Mouse (Mus musculus) olfactory bulb, adult 2 months (tissue): ENCODE results near the gene Gpd1.

Source experiments
- CTCF ChIP-seq: fragments of 200-500 bp; IDR thresholded peaks from 2 replicates; pipeline ENCODE4 v1.5.1; 2012; ENCODE audit warnings: low read depth, mild to moderate bottlenecking, low read length, moderate library complexity; ENCODE audit not compliant: insufficient read depth
- POLR2A ChIP-seq: fragments of 200-500 bp; IDR thresholded peaks from 2 replicates; pipeline ENCODE4 v1.6.1; 2012; ENCODE audit warnings: mild to moderate bottlenecking, low read depth, low read length, moderate library complexity; ENCODE audit not compliant: insufficient read depth

DNA sequence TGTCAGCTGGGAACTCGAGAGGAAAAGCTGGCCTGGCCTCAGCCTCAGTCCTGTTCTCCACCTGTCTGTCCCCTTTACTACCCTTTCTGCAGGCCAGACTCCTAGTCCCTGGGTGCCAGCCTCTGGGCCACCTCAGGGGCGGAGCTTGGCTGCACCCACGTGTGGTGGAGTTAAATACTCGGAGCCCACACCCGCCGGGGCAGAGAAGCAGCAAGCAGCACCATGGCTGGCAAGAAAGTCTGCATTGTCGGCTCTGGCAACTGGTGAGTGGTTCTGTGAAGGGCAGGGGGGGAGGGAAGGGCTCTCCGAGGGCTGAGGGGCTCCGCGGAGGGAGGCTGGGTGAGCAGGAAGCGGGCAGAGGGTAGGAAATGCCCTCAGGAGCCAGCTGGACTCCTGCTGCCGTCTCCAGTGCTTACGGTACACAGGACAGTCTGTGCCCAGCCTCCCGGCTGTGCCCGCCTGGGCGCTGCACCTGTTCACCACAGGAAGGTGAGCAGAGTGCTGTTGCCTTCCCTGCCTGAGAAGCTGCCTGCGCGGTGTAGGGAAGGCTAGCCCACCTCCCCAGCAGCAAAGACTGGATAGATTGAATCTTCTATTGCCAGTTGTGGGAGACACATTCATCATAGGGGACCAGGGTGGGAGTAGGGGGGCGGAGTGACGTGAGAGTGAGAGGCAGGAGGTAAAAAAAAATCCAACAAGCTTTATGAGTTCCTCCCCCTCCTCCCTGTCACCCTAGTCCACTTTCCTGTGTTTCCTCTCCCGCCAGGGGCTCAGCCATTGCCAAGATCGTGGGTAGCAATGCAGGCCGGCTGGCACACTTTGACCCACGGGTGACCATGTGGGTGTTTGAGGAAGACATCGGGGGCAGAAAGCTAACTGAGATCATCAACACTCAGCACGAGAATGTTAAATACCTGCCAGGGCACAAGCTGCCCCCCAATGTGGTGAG, at the start of gene Gpd1:
- peak; percentile 58 for TF ChIP-seq POLR2A
- no peak for TF ChIP-seq CTCF
